In genomic region chr2:70567071-70567681, GRCm38 (mm10) we compare ENCODE assay signal across 9 mouse cellular contexts. TPM values are rescaled to one million over a fixed set of nuclear protein-coding genes. Genes with fewer than 3 reads are reported as not detected.
DNase-seq lines count a peak whose midpoint lies in the region; ATAC-seq and TF ChIP-seq lines count a peak whose summit lies in the region.
"Had no signal": no experiment of that assay in that cellular context is flagged by ENCODE, and none has a peak within 500 bp of the region (broad histone marks: within the 10 kb centered on the region; RNA-seq: fewer than 3 reads in every experiment).

No protein-coding gene starts in this region.

- H3K4me1 ChIP-seq in cerebellum, adult 2 months (ENCODE audit: control insufficient read depth, insufficient read depth, low read length), result no peaks in the 10 kb centered on the region
- peaks cover 67% of the 10 kb centered on the region for H3K4me1 ChIP-seq in forebrain, embryonic 12.5 days
- H3K4me1 ChIP-seq in intestine, embryonic 16.5 days (ENCODE audit: control insufficient read depth, insufficient read depth, low read length), result peaks cover 17% of the 10 kb centered on the region
- H3K4me1 ChIP-seq in liver, postnatal 0 days (ENCODE audit: insufficient read depth), result peaks cover 8% of the 10 kb centered on the region

- no peak for TF ChIP-seq POLR2A in cerebellum, adult 2 months (IDR thresholded peaks at IDR 0.05; ENCODE audit: borderline replicate concordance, insufficient read depth, low read length)

- peaks cover 8% of the 10 kb centered on the region; the same call in 1 of the 2 replicates for H3K27me3 ChIP-seq in cerebellum, adult 2 months (ENCODE audit: control insufficient read depth, insufficient read depth, low read length)
- peaks cover 99% of the 10 kb centered on the region for H3K27me3 ChIP-seq in forebrain, embryonic 12.5 days
- peaks cover 78% of the 10 kb centered on the region for H3K27me3 ChIP-seq in intestine, embryonic 16.5 days (replicated peaks; ENCODE audit: control insufficient read depth, insufficient read depth, low read length)
- H3K27me3 ChIP-seq in liver, postnatal 0 days (ENCODE audit: insufficient read depth, low read length), result peaks cover 86% of the 10 kb centered on the region

- TF ChIP-seq EP300 in liver, postnatal 0 days (IDR thresholded peaks at IDR 0.05; ENCODE audit: low read depth), result no peak

- no peak overlapping the region for H3K27ac ChIP-seq in cerebellum, adult 2 months (ENCODE audit: insufficient read depth, low read length)
- peak overlapping the region; percentile 88 for H3K27ac ChIP-seq in forebrain, embryonic 12.5 days
- no peak overlapping the region for H3K27ac ChIP-seq in intestine, embryonic 16.5 days (ENCODE audit: low read length)
- H3K27ac ChIP-seq in liver, postnatal 0 days (ENCODE audit: low read depth), result no peak overlapping the region

- 0 out of 2 replicates have a peak, but pooled peaks have one; percentile 28 for TF ChIP-seq CTCF in cerebellum, adult 2 months (IDR thresholded peaks at IDR 0.05; ENCODE audit: borderline replicate concordance, insufficient read depth, low read depth, low read length)
- peak; percentile 41 for TF ChIP-seq CTCF in liver, postnatal 0 days (IDR thresholded peaks at IDR 0.05; ENCODE audit: low read depth)

- WGBS in cerebellum, adult 2 months, result 7% methylated on average over 23 of the region's 23 CpGs
- WGBS in forebrain, embryonic 12.5 days, result 2% methylated on average over 23 of the region's 23 CpGs
- 6% methylated on average over 23 of the region's 23 CpGs for WGBS in intestine, embryonic 16.5 days
- WGBS in liver, postnatal 0 days (ENCODE audit: insufficient replicate concordance), result 7% methylated on average over 23 of the region's 23 CpGs

- H3K4me2 ChIP-seq in forebrain, embryonic 12.5 days, result peak overlapping the region; percentile 60
- no peak overlapping the region for H3K4me2 ChIP-seq in intestine, embryonic 16.5 days (ENCODE audit: low read depth, low read length)
- H3K4me2 ChIP-seq in liver, postnatal 0 days (ENCODE audit: low read depth, low read length), result no peak overlapping the region

- no peaks in the 10 kb centered on the region for H3K9me3 ChIP-seq in forebrain, embryonic 12.5 days
- no peaks in the 10 kb centered on the region for H3K9me3 ChIP-seq in intestine, embryonic 16.5 days (ENCODE audit: control insufficient read depth, low read length)
- no peaks in the 10 kb centered on the region for H3K9me3 ChIP-seq in liver, postnatal 0 days (ENCODE audit: low read length)

- H3K9ac ChIP-seq in forebrain, embryonic 12.5 days, result peak overlapping the region; percentile 68
- no peak overlapping the region for H3K9ac ChIP-seq in intestine, embryonic 16.5 days (ENCODE audit: low read depth, low read length)
- H3K9ac ChIP-seq in liver, postnatal 0 days (replicated peaks), result no peak overlapping the region

- DNase-seq in cerebellum, adult 2 months, result peak; percentile 38 to 56
- DNase-seq in cerebellum, adult 11-12 months, result no peak
- peak; percentile 55 to 57 for DNase-seq in adrenal gland, adult 18-20 months (ENCODE audit: low spot score in 2 of 2)
- DNase-seq in liver, postnatal 0 days, result peak; percentile 50
- DNase-seq in retina, embryonic 14.5 days (ENCODE audit: low spot score), result peak; percentile 71
- no peak for DNase-seq in ovary, adult 18-20 months (ENCODE audit: low spot score)

- H3K36me3 ChIP-seq in forebrain, embryonic 12.5 days (replicated peaks), result no peaks in the 10 kb centered on the region; the same call in 1 of the 2 replicates
- no peaks in the 10 kb centered on the region for H3K36me3 ChIP-seq in intestine, embryonic 16.5 days (ENCODE audit: control insufficient read depth, insufficient read depth, low read length)
- H3K36me3 ChIP-seq in liver, postnatal 0 days (replicated peaks; ENCODE audit: insufficient read depth, low read length), result no peaks in the 10 kb centered on the region

- no peak overlapping the region for H3K4me3 ChIP-seq in cerebellum, adult 2 months (replicated peaks; ENCODE audit: insufficient read depth, low read depth, low read length)
- peak overlapping the region; percentile 43 for H3K4me3 ChIP-seq in forebrain, embryonic 12.5 days (replicated peaks)
- no peak overlapping the region for H3K4me3 ChIP-seq in intestine, embryonic 16.5 days (ENCODE audit: low read length)
- no peak overlapping the region for H3K4me3 ChIP-seq in liver, postnatal 0 days (ENCODE audit: low read depth, low read length)

- peak; percentile 30; the same call in 1 of the 2 replicates for ATAC-seq in forebrain, embryonic 12.5 days (ENCODE audit: low FRiP score)
- peak; percentile 23; the same call in 1 of the 2 replicates for ATAC-seq in intestine, embryonic 16.5 days
- ATAC-seq in liver, postnatal 0 days, result no peak

RNA-seq across cellular contexts. Expression of gene Gad1, which starts 14.3 kb away (rescaled TPM):
- polyA plus RNA-seq in cerebellum, adult 2 months (2012; rRNA removed), result 474 and 548 TPM in 2 replicates
- 1 to 10 TPM; 6.6 to 9.6 TPM for total RNA-seq in adrenal gland, adult 18-20 months (2021)
- polyA plus RNA-seq in forebrain, embryonic 12.5 days (2016; fragmentation: Nextera tagmentation; extraction: Ambion mirVana), result 24.2 and 28.6 TPM in 2 replicates
- polyA plus RNA-seq in intestine, embryonic 16.5 days (2015; fragmentation: Nextera tagmentation; extraction: Ambion mirVana), result 0.15 and 0.18 TPM in 2 replicates
- 0.04 TPM in 1 of 2 replicates, not detected in the other for polyA plus RNA-seq in liver, postnatal 0 days (2015; fragmentation: Nextera tagmentation; extraction: Ambion mirVana)
- polyA plus RNA-seq: C2C12 had no signal

RNA-seq across cellular contexts. Expression of gene Erich2, which starts 58.6 kb away (rescaled TPM):
- polyA plus RNA-seq in cerebellum, adult 2 months (2012; rRNA removed), result 0.80 and 1.6 TPM in 2 replicates
- under 1 TPM in 1 of 2 experiments, not detected in 1; 0.23 TPM for total RNA-seq in adrenal gland, adult 18-20 months (2021)
- polyA plus RNA-seq in forebrain, embryonic 12.5 days (2016; fragmentation: Nextera tagmentation; extraction: Ambion mirVana), result 1.3 and 1.4 TPM in 2 replicates
- 0.42 and 0.78 TPM in 2 replicates for polyA plus RNA-seq in intestine, embryonic 16.5 days (2015; fragmentation: Nextera tagmentation; extraction: Ambion mirVana)
- polyA plus RNA-seq in liver, postnatal 0 days (2015; fragmentation: Nextera tagmentation; extraction: Ambion mirVana), result not detected in 2 replicates

Comparison
In these comparisons a context has a peak if more than half of its experiments do, and no peak if none do; other contexts are left out.
1. DNase-seq: peak in cerebellum, adult 2 months (2 of 2), adrenal gland, adult 18-20 months (2 of 2), liver, postnatal 0 days (single experiment) and retina, embryonic 14.5 days (single experiment); none in cerebellum, adult 11-12 months (single experiment) and ovary, adult 18-20 months (single experiment).
2. RNA of gene Gad1, which starts 14.3 kb away (polyA plus RNA-seq): 474 to 548 TPM in cerebellum, adult 2 months and 24.2 to 28.6 TPM in forebrain, embryonic 12.5 days; 0.15 to 0.18 TPM in intestine, embryonic 16.5 days and 0.04 TPM in liver, postnatal 0 days; every median in the first group is over 10 times any median in the second.